Mouse (Mus musculus): Measurements from ENCODE around the gene Atg7. TPM values are rescaled to one million over a fixed set of nuclear protein-coding genes. Genes with fewer than 3 reads are reported as not detected.

The Atg7 gene
- polyA plus RNA-seq, 1 experiment from 2014 or later = 25.5 TPM

- TF ChIP-seq CTCF (IDR thresholded peaks at IDR 0.05) = no peak
- ATAC-seq (no peak), DNase-seq (ENCODE audit: low read depth, low spot score) (no peak)
- ChIA-PET POLR2A (no interaction called here), CTCF (interaction anchor here (1.0 to 2.0 kb wide), 2 partner anchors 16 to 215 kb away, joined by 3 to 4 read pairs; no protein-coding TSS in a partner anchor)
- in situ Hi-C loops (cut with MboI; ENCODE audit: low pct_unique_long_range_greater_than_20kb) = no loop called here
- H3K27me3 ChIP-seq = no peaks in the 10 kb centered on the region
These were observed 70.6 kb downstream of the Atg7 start for GRCm38 (mm10) chr6:114713538-114713937.

GRCm38 (mm10) chr6:114714654-114715053 is 71.8 kb downstream of the Atg7 start:
- ATAC-seq = no peak
- ChIA-PET POLR2A (no interaction called here), CTCF (interaction anchor here (2.0 kb wide), 1 partner anchor 17 kb away, joined by 4 read pairs; no protein-coding TSS in a partner anchor)
- no peak for TF ChIP-seq CTCF (IDR thresholded peaks at IDR 0.05)
- no peaks in the 10 kb centered on the region for H3K27me3 ChIP-seq
- in situ Hi-C loops (cut with MboI; ENCODE audit: low pct_unique_long_range_greater_than_20kb) = no loop called here
- DNase-seq (ENCODE audit: low read depth, low spot score) = no peak

DNA sequence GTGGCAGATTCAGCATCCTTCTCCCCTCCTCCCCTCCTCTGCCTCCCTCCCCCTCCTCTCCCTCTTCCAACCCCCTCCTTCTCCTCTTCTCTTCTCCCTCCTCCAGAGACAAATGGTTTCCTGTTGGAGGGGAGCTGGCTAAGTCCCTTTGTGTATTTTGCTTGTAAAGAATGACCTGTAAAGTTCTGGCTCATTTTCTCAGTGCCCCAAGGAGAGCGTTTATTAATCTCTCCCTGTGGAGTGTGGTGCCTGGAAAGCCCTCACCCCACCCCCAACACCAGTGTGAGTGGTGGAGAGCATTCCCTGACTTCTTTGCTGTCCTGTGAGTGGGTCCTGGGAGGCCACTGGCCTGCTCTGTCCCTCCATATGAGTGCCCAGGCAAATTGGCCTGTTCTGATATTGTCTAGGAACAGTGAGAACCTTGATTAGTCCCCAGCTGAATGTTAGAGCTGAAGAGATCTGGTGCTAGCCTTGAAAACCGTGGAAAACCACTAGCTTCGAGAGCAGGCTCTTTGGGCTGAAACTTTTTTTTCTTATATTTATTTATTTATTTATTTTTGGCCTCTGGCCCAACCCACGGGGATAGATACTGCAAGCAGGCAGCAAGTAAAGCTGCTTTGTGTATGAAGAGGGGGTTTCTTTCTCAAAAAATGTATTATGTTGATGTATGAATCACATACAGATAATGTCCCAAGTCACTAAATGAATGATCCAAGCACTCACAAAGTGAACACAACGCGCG is 72.6 kb downstream of the Atg7 start:
- in situ Hi-C loops (cut with MboI; ENCODE audit: low pct_unique_long_range_greater_than_20kb) = no loop called here
- ATAC-seq = no peak

GRCm38 (mm10) chr6:114719100-114719499 is 76.2 kb downstream of the Atg7 start:
- no peaks in the 10 kb centered on the region for H3K27me3 ChIP-seq
- DNase-seq (ENCODE audit: low read depth, low spot score) (no peak), ATAC-seq (no peak)
- ChIA-PET POLR2A (no interaction called here), CTCF (interaction anchor here (0.8 to 1.3 kb wide), 3 partner anchors 21 to 210 kb away, joined by 3 to 5 read pairs (median 4); no protein-coding TSS in a partner anchor)
- in situ Hi-C loops (cut with MboI; ENCODE audit: low pct_unique_long_range_greater_than_20kb) = no loop called here
- TF ChIP-seq CTCF (IDR thresholded peaks at IDR 0.05) = no peak

More for the DNA sequence above, 72.6 kb downstream of the Atg7 start:
- no peak for DNase-seq (ENCODE audit: low read depth, low spot score)
- H3K27me3 ChIP-seq = no peaks in the 10 kb centered on the region
- ChIA-PET POLR2A (interaction anchor here (0.7 to 1.1 kb wide), 2 partner anchors 9 to 278 kb away, joined by 3 to 4 read pairs; no protein-coding TSS in a partner anchor), CTCF (no interaction called here)
- TF ChIP-seq CTCF (IDR thresholded peaks at IDR 0.05) = no peak

DNA sequence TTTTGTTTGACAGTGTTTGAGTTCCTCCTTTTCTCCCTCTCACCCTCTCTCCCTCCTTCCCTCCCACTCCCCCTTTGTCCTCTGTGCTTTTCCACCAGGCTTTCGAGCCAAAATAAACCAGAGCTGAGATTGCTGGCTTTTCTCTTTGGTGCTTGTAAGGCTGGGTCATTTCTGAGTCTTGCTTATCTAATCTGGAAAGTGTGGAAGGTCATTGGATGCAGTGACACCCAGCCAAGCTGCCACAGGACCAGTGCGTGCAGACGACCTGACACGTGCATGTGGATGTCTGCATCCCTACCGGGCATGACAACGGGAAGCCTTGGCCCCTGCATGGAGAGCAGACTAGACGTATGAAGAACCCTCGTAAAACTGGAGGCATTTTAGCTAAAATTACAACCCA is 76.8 kb downstream of the Atg7 start:
- in situ Hi-C loops (cut with MboI; ENCODE audit: low pct_unique_long_range_greater_than_20kb) = loop anchor here (5.0 kb wide), 2 partner anchors 203 to 293 kb away; no protein-coding TSS in a partner anchor
- no peak for TF ChIP-seq CTCF (IDR thresholded peaks at IDR 0.05)
- no peaks in the 10 kb centered on the region for H3K27me3 ChIP-seq
- ATAC-seq = no peak
- no peak for DNase-seq (ENCODE audit: low read depth, low spot score)
- POLR2A ChIA-PET = no interaction called here
- CTCF ChIA-PET = interaction anchor here (1.3 to 1.5 kb wide), 2 partner anchors 202 to 296 kb away, joined by 3 to 5 read pairs; no protein-coding TSS in a partner anchor

GRCm38 (mm10) chr6:114722046-114722445 is 79.1 kb downstream of the Atg7 start:
- in situ Hi-C loops (cut with MboI; ENCODE audit: low pct_unique_long_range_greater_than_20kb) = loop anchor here (5.0 kb wide), 2 partner anchors 200 to 290 kb away; no protein-coding TSS in a partner anchor
- TF ChIP-seq CTCF (IDR thresholded peaks at IDR 0.05) = no peak
- ATAC-seq (no peak), DNase-seq (ENCODE audit: low read depth, low spot score) (no peak)
- CTCF ChIA-PET = interaction anchor here (0.8 to 1.7 kb wide), 2 partner anchors 11 to 203 kb away, joined by 3 to 5 read pairs; no protein-coding TSS in a partner anchor
- POLR2A ChIA-PET = no interaction called here
- H3K27me3 ChIP-seq = no peaks in the 10 kb centered on the region

GRCm38 (mm10) chr6:114723925-114724324 is 81.0 kb downstream of the Atg7 start:
- in situ Hi-C loops (cut with MboI; ENCODE audit: low pct_unique_long_range_greater_than_20kb) = loop anchor here (5.0 kb wide), 2 partner anchors 198 to 288 kb away; no protein-coding TSS in a partner anchor
- DNase-seq (ENCODE audit: low read depth, low spot score) = no peak
- peak; percentile 87 for TF ChIP-seq CTCF (IDR thresholded peaks at IDR 0.05)
- ChIA-PET POLR2A (no interaction called here), CTCF (interaction anchor here (0.8 to 1.6 kb wide), 11 partner anchors 43 to 305 kb away, joined by 3 to 9 read pairs (median 4); no protein-coding TSS in a partner anchor)
- no peak for ATAC-seq
- H3K27me3 ChIP-seq = no peaks in the 10 kb centered on the region

DNA sequence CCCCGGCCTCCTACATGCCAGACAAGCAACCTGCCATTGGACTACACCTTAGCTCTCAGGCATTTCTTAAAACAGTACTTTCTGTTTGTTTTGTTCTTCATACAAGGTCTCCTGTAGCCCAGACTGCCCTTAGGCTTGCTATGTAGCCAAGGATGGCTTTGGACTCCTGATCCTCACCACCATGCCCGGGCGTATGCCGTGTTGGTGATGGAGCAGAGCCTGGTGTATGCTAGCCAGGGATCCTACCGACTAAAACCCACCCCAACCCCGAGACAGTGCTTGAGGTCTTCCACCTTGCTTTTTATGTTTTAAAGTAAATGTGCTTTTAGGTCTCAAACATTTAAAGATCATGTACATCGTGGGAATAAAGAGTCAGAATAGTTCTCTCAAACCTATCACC is 81.5 kb downstream of the Atg7 start:
- TF ChIP-seq CTCF (IDR thresholded peaks at IDR 0.05) = no peak
- DNase-seq (ENCODE audit: low read depth, low spot score) (no peak), ATAC-seq (no peak)
- CTCF ChIA-PET = interaction anchor here (0.6 to 1.6 kb wide), 13 partner anchors 44 to 304 kb away, joined by 3 to 9 read pairs (median 3); no protein-coding TSS in a partner anchor
- POLR2A ChIA-PET = no interaction called here
- in situ Hi-C loops (cut with MboI; ENCODE audit: low pct_unique_long_range_greater_than_20kb) = loop anchor here (5.0 kb wide), 2 partner anchors 198 to 288 kb away; no protein-coding TSS in a partner anchor
- H3K27me3 ChIP-seq = no peaks in the 10 kb centered on the region

- in situ Hi-C loops (cut with MboI; ENCODE audit: low pct_unique_long_range_greater_than_20kb) = no loop called here
- DNase-seq (ENCODE audit: low read depth, low spot score) = no peak
- CTCF ChIA-PET = interaction anchor here (0.6 to 2.4 kb wide), 8 partner anchors 90 to 304 kb away, joined by 3 to 9 read pairs (median 3); no protein-coding TSS in a partner anchor
- no peaks in the 10 kb centered on the region for H3K27me3 ChIP-seq
- POLR2A ChIA-PET = no interaction called here
- ATAC-seq = no peak
- TF ChIP-seq CTCF (IDR thresholded peaks at IDR 0.05) = no peak
These were observed 82.3 kb downstream of the Atg7 start for GRCm38 (mm10) chr6:114725147-114725575.

GRCm38 (mm10) chr6:114726681-114727080 is 83.8 kb downstream of the Atg7 start:
- POLR2A ChIA-PET = interaction anchor here (0.6 to 1.1 kb wide), 3 partner anchors 10 to 51 kb away, joined by 3 read pairs; no protein-coding TSS in a partner anchor
- no peak for TF ChIP-seq CTCF (IDR thresholded peaks at IDR 0.05)
- H3K27me3 ChIP-seq = no peaks in the 10 kb centered on the region
- DNase-seq (ENCODE audit: low read depth, low spot score) (no peak), ATAC-seq (no peak)
- CTCF ChIA-PET = interaction anchor here (0.9 to 2.4 kb wide), 3 partner anchors 168 to 200 kb away, joined by 3 to 8 read pairs (median 7); no protein-coding TSS in a partner anchor
- in situ Hi-C loops (cut with MboI; ENCODE audit: low pct_unique_long_range_greater_than_20kb) = no loop called here

Data from Patski (cell line).